Mouse (Mus musculus) limb, embryonic 11.5 days (tissue): ENCODE measurements around the gene Kctd21. TPM values are rescaled to one million over a fixed set of nuclear protein-coding genes. Genes with fewer than 3 reads are reported as not detected.

Experiments
- ATAC-seq: fragments of 200-750 bp; cut with Nextera tagmentation; 2 replicates; pipeline ENCODE4 v1.8.0; 2017; ENCODE audit warnings: low read depth; ENCODE audit not compliant: insufficient number of reproducible peaks, low FRiP score, low TSS enrichment
- DNase-seq: peaks from one replicate; pipeline ENCODE4 v3.0.0-alpha.2; 2015; ENCODE audit warnings: low spot score
- H3K27ac ChIP-seq: fragments of 300-500 bp; sonication (generic); replicated peaks from 2 replicates; pipeline ENCODE4 v1.5.1; 2014; ENCODE audit warnings: low read depth, mild to moderate bottlenecking, low read length
- H3K27me3 ChIP-seq: fragments of 300-500 bp; sonication (generic); 2 replicates; pipeline ENCODE4 v1.6.1; 2014; ENCODE audit warnings: mild to moderate bottlenecking, low read length, mixed read lengths; ENCODE audit not compliant: control insufficient read depth, insufficient read depth
- H3K36me3 ChIP-seq: fragments of 300-500 bp; sonication (generic); 2 replicates; pipeline ENCODE4 v1.6.1; 2014; ENCODE audit warnings: mild to moderate bottlenecking, low read length, moderate library complexity, mixed read lengths; ENCODE audit not compliant: control insufficient read depth, insufficient read depth
- H3K4me1 ChIP-seq: fragments of 300-500 bp; sonication (generic); 2 replicates; pipeline ENCODE4 v1.6.1; 2014; ENCODE audit warnings: low read length, mixed read lengths; ENCODE audit not compliant: control insufficient read depth, insufficient read depth
- H3K4me2 ChIP-seq: fragments of 300-500 bp; sonication (generic); 2 replicates; pipeline ENCODE4 v1.6.1; 2014; ENCODE audit warnings: low read depth, mild to moderate bottlenecking, moderate library complexity; ENCODE audit not compliant: severe bottlenecking
- H3K4me3 ChIP-seq: fragments of 300-500 bp; sonication (generic); 2 replicates; pipeline ENCODE4 v1.5.1; 2014; ENCODE audit warnings: low read depth, low read length
- H3K9ac ChIP-seq: fragments of 300-500 bp; sonication (generic); 2 replicates; pipeline ENCODE4 v1.6.1; 2014; ENCODE audit warnings: mild to moderate bottlenecking, low read length
- H3K9me3 ChIP-seq: fragments of 300-500 bp; sonication (generic); 2 replicates; pipeline ENCODE4 v1.6.1; 2016; ENCODE audit warnings: low read length; ENCODE audit not compliant: control insufficient read depth
- WGBS: fragments of 180-500 bp; shearing (Covaris S2); extraction: QIAGEN DNeasy Blood & Tissue Kit; methylation state at CpG from one replicate; pipeline ENCODE4 v1.1.7; 2014; 5-methylcytosine and 5-hydroxymethylcytosine counted together
- polyA plus RNA-seq: library from polyadenylated mRNA; unstranded; fragments of >200 nt; fragmentation: Nextera tagmentation; extraction: Ambion mirVana; gene quantifications from 2 replicates; pipeline ENCODE4 v1.2.1, GENCODE M21; 2014

The Kctd21 gene
- polyA plus RNA-seq, 1 experiment from 2014 or later: 4.3 TPM

DNA sequence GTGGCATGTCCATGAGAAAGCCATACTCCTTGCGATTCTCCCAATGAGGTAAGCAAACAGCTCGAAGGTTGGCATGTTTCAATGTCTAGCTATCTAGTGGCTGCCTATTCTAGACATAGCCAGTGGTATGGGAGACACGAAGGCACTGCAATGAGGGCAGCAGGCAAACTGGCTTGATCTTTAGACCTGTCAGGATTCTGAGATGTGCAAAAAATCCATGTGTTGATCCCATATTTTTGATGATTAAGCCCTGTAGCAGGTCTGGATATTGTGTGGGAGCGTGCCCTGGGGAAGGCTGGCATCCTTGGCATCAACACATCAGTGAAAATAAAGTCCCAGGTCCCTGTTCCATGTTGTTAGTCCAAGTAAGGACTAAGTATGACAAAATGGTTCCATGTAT, 56.4 kb downstream of the Kctd21 start:
- H3K9me3 ChIP-seq: no peaks in the 10 kb centered on the region
- WGBS: 94% methylated on average over 4 of the region's 4 CpGs
- no peak overlapping the region for H3K27ac ChIP-seq
- H3K4me3 ChIP-seq: no peak overlapping the region
- H3K36me3 ChIP-seq: peaks cover 19% of the 10 kb centered on the region
- no peaks in the 10 kb centered on the region for H3K4me1 ChIP-seq
- H3K27me3 ChIP-seq: no peaks in the 10 kb centered on the region
- H3K9ac ChIP-seq: no peak overlapping the region
- ATAC-seq: no peak
- no peak overlapping the region for H3K4me2 ChIP-seq
- no peak for DNase-seq

- H3K9me3 ChIP-seq: no peaks in the 10 kb centered on the region
- H3K36me3 ChIP-seq: peaks cover 10% of the 10 kb centered on the region; the same call in 1 of the 2 replicates
- H3K4me3 ChIP-seq: no peak overlapping the region
- H3K4me2 ChIP-seq: no peak overlapping the region
- H3K9ac ChIP-seq: no peak overlapping the region
- no peaks in the 10 kb centered on the region for H3K4me1 ChIP-seq
- DNase-seq (no peak), ATAC-seq (no peak)
- 91% methylated on average over 13 of the region's 13 CpGs for WGBS
- H3K27me3 ChIP-seq: no peaks in the 10 kb centered on the region
- no peak overlapping the region for H3K27ac ChIP-seq
These were observed 59.4 kb downstream of the Kctd21 start for GRCm38 (mm10) chr7:97391293-97392078.

DNA sequence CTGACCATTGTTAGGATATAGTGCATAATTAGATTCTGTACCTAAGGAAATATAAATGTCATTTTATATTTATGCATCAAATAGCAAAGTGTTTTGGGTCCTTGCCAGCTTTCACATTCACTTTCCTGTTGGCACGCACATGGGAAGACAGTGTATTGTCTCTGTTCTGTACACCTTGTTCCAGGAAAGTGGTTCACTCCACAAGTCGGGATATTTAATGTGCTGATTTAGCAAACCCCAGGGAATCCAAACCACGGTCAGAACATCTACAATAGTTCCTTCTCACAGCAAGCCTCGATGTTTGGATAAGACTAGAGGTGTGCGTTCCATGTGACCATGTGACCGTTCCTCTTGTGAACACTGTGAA, 59.9 kb downstream of the Kctd21 start:
- no peak for ATAC-seq
- H3K27me3 ChIP-seq: no peaks in the 10 kb centered on the region

GRCm38 (mm10) chr7:97394375-97394774, 62.2 kb downstream of the Kctd21 start:
- ATAC-seq (no peak), DNase-seq (no peak)
- Histone ChIP-seq H3K4me2 (no peak overlapping the region), H3K9ac (no peak overlapping the region), H3K4me3 (no peak overlapping the region), H3K27ac (no peak overlapping the region), H3K4me1 (no peaks in the 10 kb centered on the region), H3K36me3 (peaks cover 4% of the 10 kb centered on the region; the same call in 1 of the 2 replicates), H3K9me3 (no peaks in the 10 kb centered on the region), H3K27me3 (no peaks in the 10 kb centered on the region)
- 82% methylated on average over 2 of the region's 2 CpGs for WGBS

More for the DNA sequence above, 59.9 kb downstream of the Kctd21 start:
- Histone ChIP-seq H3K4me3 (no peak overlapping the region), H3K4me1 (no peaks in the 10 kb centered on the region), H3K36me3 (peaks cover 8% of the 10 kb centered on the region; the same call in 1 of the 2 replicates), H3K9ac (no peak overlapping the region), H3K9me3 (no peaks in the 10 kb centered on the region), H3K4me2 (no peak overlapping the region), H3K27ac (no peak overlapping the region)
- no peak for DNase-seq
- whole genome bisulfite sequencing: 92% methylated on average over 6 of the region's 6 CpGs

GRCm38 (mm10) chr7:97398943-97399342, 66.8 kb downstream of the Kctd21 start:
- Histone ChIP-seq H3K27ac (no peak overlapping the region), H3K4me2 (no peak overlapping the region), H3K36me3 (peaks cover 2% of the 10 kb centered on the region; the same call in 1 of the 2 replicates), H3K9me3 (no peaks in the 10 kb centered on the region), H3K4me3 (no peak overlapping the region), H3K27me3 (no peaks in the 10 kb centered on the region), H3K4me1 (no peaks in the 10 kb centered on the region), H3K9ac (no peak overlapping the region)
- ATAC-seq: no peak
- no peak for DNase-seq
- WGBS: 86% methylated on average over 6 of the region's 6 CpGs

Other genes starting within 250 kb of the Kctd21 start
- 2.4 and 2.5 TPM in 2 replicates for gene Usp35, start 307 bp upstream of the Kctd21 start, polyA plus RNA-seq
- gene Alg8, start 39.3 kb downstream of the Kctd21 start, polyA plus RNA-seq: 38.6 and 45.3 TPM in 2 replicates
- 337 and 342 TPM in 2 replicates for gene Ndufc2, start 67.7 kb downstream of the Kctd21 start, polyA plus RNA-seq
- gene Thrsp, start 85.4 kb downstream of the Kctd21 start, polyA plus RNA-seq: 0.27 TPM in 1 of 2 replicates, not detected in the other
- 0.65 and 1.6 TPM in 2 replicates for gene Kctd14, start 119.0 kb downstream of the Kctd21 start, polyA plus RNA-seq
- gene Ints4, start 148.6 kb downstream of the Kctd21 start, polyA plus RNA-seq: 70.7 and 73.2 TPM in 2 replicates
- gene Aamdc, start 247.2 kb downstream of the Kctd21 start, polyA plus RNA-seq: 43.4 and 43.5 TPM in 2 replicates
- 29.2 and 29.7 TPM in 2 replicates for gene Rsf1, start 247.6 kb downstream of the Kctd21 start, polyA plus RNA-seq